In the genomic region with DNA sequence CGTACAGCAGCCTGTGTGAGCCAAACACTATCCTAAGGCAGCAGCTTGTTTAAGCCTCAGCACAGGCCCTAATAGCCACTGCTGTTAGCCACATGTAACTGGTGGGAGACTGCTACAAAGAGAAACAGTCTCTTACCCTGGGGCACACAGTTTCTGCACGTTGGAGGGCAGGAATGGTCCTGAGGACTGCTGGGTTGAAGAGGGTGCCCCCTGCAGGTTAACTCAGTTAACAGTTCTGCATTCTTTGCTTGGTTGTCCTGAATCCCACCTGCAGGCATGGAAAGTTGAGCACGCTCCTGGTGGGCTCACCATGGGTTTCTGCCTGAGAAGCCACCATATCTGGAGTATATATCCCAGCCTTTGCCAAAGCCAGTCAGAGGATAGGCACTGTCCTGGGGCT, we compare ENCODE assay signal across 9 mouse cellular contexts. TPM values are rescaled to one million over a fixed set of nuclear protein-coding genes. Genes with fewer than 3 reads are reported as not detected.
DNase-seq lines count a peak whose midpoint lies in the region.
"Had no signal": no experiment of that assay in that cellular context is flagged by ENCODE, and none has a peak within 500 bp of the region (broad histone marks: within the 10 kb centered on the region; RNA-seq: fewer than 3 reads in every experiment).

No protein-coding gene starts in this region.

- intact Hi-C loops in heart, postnatal 14 days (cut with DNase I), result loop anchor here (1.0 to 10.0 kb wide), 2 partner anchors 57 to 107 kb away; no protein-coding TSS in a partner anchor

- peak; percentile 42 to 51 for DNase-seq in heart, postnatal 14 days
- DNase-seq in heart, adult 11 months, result no peak
- DNase-seq in A20 (ENCODE audit: low read depth, low spot score) (peak; percentile 46), MN1 (ENCODE audit: low spot score) (peak; percentile 24)
- DNase-seq in induced T-regulatory cell, adult 2 months (ENCODE audit: low read depth), result peak; percentile 53
- peak; percentile 53 for DNase-seq in naive thymus-derived CD4-positive, alpha-beta T cell, adult 2 months (ENCODE audit: low read depth)
- no peak for DNase-seq in right cerebral cortex, adult 18-20 months
- DNase-seq in frontal cortex, postnatal 14 days (ENCODE audit: low spot score in 2 of 2), result no peak
- DNase-seq: liver, embryonic 13.5 days had no signal

RNA-seq across cellular contexts. Expression of a gene that starts 6.9 kb away (rescaled TPM):
- 10 to 100 TPM in 1 of 2 experiments, 1 to 10 TPM in 1; 8.9 to 12.3 TPM for total RNA-seq in heart, postnatal 14 days (2021)

Comparison
In these comparisons a context has a peak if more than half of its experiments do, and no peak if none do; other contexts are left out.
1. DNase-seq: peak in heart, postnatal 14 days (2 of 2), A20 (single experiment), MN1 (single experiment), induced T-regulatory cell, adult 2 months (single experiment) and naive thymus-derived CD4-positive, alpha-beta T cell, adult 2 months (single experiment); none in heart, adult 11 months (single experiment), right cerebral cortex, adult 18-20 months (single experiment) and frontal cortex, postnatal 14 days (0 of 2).